Mouse (Mus musculus) granulocyte monocyte progenitor cell, adult 5-6 weeks (primary cell): ENCODE data around the gene Cib3. TPM values are rescaled to one million over a fixed set of nuclear protein-coding genes. Genes with fewer than 3 reads are reported as not detected.

ENCODE experiments used
- ATAC-seq: replicated peaks from 2 replicates; pipeline ENCODE4 v1.8.0; 2016; ENCODE audit warnings: mild to moderate bottlenecking, moderate TSS enrichment, inconsistent platforms; ENCODE audit not compliant: poor library complexity, severe bottlenecking
- total RNA-seq, 2 experiments: library from RNA; stranded (forward) in 1 of 2; stranded (reverse) in 1 of 2; fragments of 200-712, 200-1000 nt in 1 of 2; fragments of >200 nt in 1 of 2; fragmentation: Nextera tagmentation in 1 of 2; gene quantifications; 2 replicates each; pipeline ENCODE4 v1.2.3; 2014 to 2017

Gene Cib3
- total RNA-seq, 2 experiments from 2014 or later: 0.64 TPM; not detected in 1

- ATAC-seq: no peak
These were observed 791 bp downstream of the Cib3 start for GRCm38 (mm10) chr8:72211846-72212245.

DNA sequence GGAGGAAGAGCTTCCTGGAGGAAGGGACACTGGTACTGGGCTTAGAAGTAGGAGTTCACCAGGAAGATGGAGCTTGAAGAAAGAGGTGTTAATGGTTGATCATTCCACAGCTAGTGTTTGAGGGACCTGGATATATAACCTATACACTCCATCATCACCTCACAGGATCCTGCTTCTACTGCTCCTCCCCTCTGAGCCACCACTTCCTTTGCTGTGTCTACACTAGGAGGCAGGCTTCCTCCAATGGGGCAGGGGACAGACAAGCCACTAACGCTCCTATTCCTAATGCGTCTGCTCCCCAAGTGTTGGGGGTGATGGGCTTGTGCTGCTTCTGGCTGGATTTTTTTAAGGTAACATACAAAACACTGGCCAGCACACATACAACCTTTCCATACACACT, 1.9 kb downstream of the Cib3 start:
- ATAC-seq: no peak

- ATAC-seq: no peak
These were observed 2.4 kb downstream of the Cib3 start for GRCm38 (mm10) chr8:72210222-72210621.

DNA sequence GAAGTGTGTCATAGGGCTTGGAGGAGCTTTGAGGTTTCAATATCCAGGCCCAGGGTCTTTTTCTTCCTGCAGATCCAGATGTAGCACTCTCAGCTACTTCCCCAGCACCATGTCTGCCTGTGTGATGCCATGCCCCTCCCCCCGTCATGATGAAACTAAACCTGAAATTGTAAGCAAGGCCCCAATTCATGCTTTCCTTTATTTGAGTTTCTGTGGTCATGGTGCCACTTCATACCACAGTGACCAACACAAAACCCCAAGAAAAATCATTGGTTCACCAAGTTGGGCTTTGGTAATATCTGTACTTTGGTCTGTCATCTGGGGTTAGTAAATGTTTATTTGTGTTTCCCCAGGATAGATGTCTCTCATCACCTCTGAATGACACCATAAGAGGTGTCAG, 4.1 kb downstream of the Cib3 start:
- ATAC-seq: peak; percentile 64

GRCm38 (mm10) chr8:72197997-72198396, 14.6 kb downstream of the Cib3 start:
- ATAC-seq: peak; percentile 53

DNA sequence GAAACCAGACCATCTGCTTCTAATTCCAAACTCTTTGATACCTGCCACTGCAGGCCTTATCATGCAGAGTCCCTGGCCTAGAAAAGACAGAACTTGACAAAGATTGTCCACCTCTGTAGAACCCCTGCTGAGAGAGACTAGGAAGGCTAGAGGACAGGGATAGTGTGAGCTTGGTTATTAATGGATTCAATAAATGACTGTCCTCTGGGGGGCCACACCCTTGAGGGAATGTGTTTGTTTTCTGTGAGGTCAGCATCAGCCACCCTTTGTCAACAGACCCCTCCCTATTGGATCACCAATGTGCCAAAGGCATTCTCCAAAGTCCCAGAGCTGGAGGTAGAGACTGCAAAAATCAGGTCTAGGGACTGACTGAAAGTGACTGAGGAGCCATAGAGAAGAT, 20.6 kb downstream of the Cib3 start:
- ATAC-seq: no peak

DNA sequence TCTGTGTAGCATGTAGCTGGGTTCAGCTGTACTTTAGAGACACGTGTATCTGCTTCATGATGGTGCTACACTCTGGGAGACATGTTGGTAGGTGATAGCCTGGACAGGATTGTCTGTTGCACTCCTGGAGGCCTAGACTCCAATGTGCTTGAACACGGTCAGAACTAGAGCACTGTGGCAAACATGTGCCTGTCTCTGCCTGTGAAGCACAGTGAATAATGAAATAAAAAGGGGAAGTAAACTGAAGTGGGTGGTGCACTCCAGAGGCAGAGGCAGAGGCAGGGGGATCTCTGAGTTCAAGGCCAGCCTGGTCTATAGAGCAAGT, 22.5 kb downstream of the Cib3 start:
- peak; percentile 70 for ATAC-seq

DNA sequence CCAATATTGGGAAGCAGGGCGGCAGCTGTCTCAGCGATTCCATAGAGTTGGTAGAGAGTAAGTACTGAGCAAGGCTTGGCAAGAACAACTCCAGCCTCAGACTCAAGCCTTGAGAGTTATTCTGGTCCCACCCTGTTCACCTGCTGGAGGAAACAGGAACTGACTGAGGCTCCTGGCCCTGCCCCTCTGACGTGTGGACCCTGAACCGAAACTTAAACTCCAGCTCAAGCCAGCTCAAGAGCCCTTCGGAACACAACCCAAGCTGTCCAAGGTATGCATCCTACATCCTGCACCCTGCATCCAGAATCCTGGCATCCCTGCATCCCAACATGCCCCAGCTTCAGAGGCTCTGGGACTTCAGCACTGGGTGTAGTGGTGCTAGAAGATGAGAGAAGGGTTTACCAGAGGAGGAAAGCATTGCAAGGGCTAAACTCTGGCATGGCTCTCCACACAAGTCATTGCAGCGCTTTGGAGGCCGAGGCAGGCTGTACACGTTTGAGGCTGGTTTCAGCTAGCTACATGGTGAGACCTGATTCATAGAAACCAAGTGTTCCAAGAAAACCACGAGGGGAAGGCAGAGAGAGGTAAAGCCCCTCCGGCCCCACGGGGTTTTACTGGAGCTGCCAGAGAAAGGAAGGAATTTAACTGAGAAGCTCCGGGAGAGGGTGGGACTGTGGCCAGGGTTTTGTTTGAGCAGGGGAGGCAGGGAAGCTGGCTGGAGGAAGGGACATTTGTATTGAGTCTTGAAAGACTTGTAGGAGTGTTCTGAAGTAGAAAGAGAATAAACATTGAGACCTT, 23.0 kb downstream of the Cib3 start, which contains the start of gene Hsh2d:
TSS of gene Hsh2d (plus strand) at position 222 of the 798 bp plus-strand sequence.
- peak; percentile 90 for ATAC-seq

- ATAC-seq: no peak
These were observed 24.8 kb downstream of the Cib3 start for GRCm38 (mm10) chr8:72187793-72188331.

DNA sequence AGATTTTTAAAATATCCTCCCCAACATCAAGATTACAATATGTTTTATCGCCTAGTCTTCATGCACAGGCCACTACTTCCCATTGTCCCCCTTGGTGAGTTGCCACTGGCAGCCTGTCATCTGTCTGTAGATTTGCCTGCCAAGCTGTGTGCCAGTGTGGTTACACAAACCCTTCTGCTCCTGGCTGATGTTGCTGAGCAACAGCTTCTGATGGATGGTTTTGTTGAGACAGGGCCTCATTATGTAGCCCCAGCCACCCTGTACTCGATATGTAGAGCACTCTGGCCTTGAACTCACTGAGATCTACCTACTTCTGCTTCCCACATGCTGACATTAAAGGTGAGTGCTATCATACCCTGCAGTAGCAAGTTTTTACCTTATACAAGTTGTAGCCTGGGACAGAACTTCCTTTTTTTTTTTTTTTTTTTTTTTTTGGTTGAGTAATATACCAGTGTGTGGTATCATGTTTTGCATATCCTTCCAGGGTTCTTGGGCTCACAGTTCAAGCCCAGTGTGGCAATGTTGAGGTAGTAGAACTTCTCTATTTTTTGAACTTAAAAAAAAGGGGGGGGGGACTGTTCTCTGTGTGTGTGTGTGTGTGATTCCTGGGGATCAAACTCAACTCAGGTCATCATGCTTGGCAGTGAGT, 29.0 kb downstream of the Cib3 start:
- peak; percentile 88 for ATAC-seq

DNA sequence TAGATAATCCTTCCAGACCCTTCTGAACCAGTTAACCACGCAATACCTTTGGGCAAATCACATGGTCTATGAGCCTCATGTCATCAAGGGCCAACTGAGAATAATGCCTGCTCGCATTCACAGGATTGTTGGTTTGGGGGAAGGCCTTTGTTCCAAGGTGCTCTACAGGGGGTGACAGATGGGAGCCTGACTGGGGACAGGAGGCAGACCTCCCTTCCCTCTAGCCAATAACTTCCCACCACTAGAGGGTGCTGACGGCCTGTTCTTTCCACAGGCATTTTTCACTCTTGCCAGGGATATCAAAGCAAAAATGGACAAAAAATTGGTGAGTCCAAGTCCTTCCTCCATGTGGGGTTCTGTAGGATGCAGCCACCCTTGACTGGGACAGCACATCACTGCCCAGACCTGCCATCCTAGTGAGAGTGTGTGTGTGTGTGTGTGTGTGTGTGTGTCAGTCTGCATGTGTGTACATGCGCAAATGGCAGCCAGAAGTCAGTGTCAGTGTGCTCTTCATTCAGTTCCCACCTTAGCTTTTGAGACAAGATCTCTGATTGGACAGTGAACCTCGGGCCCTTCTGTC, 35.2 kb downstream of the Cib3 start:
- ATAC-seq: peak; percentile 82

DNA sequence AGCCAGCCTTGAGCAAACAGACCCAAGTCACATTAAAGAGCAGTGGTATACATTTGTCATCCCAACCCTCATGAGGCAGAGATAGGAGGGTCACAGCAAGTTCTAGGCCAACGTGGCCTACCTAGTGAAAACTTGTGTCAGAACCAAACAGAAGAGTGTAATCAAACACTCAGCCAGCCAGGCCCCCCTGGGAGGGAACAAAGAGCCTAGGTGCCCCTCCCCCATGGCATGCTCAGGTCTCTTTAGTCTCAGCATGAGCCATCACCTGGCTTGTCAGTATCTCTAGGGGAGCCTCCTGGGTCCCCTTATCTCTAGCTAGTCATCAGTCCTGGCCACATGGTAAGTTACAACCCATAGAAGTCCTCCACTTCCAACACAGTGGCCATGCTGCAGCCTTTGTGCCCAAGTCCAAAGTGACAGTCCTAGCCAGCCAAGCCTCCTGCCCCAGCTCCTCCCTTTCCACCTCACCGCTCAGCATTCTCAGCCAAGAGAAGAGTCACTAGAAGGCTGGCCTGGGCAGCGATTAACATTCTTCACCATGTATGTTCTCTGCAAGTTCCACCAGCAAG, 42.9 kb downstream of the Cib3 start:
- no peak for ATAC-seq

GRCm38 (mm10) chr8:72169098-72169668, 43.5 kb downstream of the Cib3 start:
- ATAC-seq: peak; percentile 94

DNA sequence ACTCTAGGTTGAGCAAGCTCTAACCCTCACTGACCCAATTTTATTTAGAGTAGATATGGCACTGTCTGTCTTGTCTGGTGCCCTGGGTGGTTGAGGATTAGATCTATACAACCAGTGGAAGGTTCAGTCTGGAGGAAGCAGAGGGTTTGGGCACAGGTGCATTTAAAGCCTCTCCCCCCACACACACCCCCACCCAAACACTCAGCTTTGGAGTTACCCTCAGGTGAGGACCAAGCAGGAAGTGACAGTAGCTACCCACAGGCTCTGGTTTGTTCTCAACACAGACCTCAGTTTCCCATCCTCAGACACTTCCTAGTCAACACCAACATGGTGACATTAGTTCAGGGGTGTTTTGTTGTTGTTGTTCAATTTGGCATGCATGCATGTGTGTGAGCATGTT, 49.8 kb downstream of the Cib3 start:
- ATAC-seq: no peak

- ATAC-seq: peak; percentile 91
These were observed 51.6 kb downstream of the Cib3 start, which contains the start of gene Rab8a for GRCm38 (mm10) chr8:72160707-72161697. TSS of gene Rab8a (plus strand) at chr8:72161200.

DNA sequence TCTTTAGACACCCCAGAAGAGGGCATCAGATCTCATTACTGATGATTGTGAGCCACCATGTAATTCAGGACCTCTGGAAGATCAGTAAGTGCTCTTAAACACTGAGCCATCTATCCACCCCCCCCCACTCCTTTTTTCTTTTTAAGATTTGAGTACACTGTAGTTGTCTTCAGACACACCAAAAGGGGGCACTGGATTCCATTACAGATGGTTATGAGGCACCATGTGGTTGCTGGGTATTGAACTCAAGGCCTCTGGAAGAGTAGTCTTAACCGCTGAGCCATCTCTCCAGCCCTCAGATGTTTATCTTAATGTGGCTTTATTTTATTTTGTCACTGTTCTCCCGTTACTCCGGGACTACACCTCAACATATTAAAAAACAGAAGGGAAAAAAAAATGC, 52.6 kb downstream of the Cib3 start:
- ATAC-seq: no peak

DNA sequence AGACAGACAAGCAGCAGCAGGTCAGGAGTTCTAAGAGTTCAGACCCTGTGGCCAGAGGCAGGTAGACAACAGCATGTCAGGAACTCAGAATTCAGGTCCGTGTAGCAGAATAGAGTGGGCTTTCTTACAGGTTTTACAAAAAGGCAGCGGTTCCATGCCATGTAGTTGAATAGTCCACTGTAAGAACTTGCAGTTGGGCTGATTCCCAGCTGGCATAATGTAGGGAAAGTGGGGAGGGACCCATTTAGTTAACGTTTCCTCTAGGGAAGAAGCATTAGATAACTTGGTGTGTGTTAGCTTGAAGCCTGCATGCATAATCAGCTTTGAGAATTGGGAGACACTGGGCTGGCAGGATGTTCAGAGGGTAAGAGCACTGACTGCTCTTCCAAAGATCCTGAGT, 53.9 kb downstream of the Cib3 start:
- ATAC-seq: no peak

DNA sequence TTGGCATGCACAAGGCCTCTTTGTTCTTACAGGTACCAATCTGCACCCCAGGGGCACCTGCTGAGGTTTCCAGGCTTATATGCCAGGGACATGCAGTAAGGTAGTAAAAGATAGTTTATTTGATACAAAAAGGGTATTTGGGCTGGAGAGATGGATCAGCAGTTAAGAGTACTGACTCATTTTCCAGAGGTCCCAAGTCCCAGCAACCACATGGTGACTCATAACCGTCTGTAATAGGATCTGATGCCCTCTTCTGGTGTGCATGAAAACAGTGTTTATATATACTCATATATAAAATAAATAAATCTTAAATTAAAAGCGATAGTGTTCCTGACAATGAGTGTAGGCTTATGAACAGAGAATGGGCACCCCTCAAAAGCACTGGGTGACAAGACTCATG, 54.5 kb downstream of the Cib3 start:
- no peak for ATAC-seq
